Comparison of ENCODE assay signal across 9 mouse cellular contexts in genomic region chr11:82989357-82989756, GRCm38 (mm10). TPM values are rescaled to one million over a fixed set of nuclear protein-coding genes. Genes with fewer than 3 reads are reported as not detected.
DNase-seq lines count a peak whose midpoint lies in the region; ATAC-seq lines count a peak whose summit lies in the region.
"Had no signal": no experiment of that assay in that cellular context is flagged by ENCODE, and none has a peak within 500 bp of the region (broad histone marks: within the 10 kb centered on the region; RNA-seq: fewer than 3 reads in every experiment).

No protein-coding gene starts in this region.

- DNase-seq in heart, postnatal 36 days, result no peak
- peak; percentile 31 for DNase-seq in embryo, embryonic 10 days (ENCODE audit: low spot score)
- no peak for DNase-seq in cerebellum, adult 18-20 months
- DNase-seq in layer of hippocampus, adult 9-11 months, result no peak

- H3K4me1 ChIP-seq in heart, embryonic 13.5 days, result peaks cover 29% of the 10 kb centered on the region
- peaks cover 9% of the 10 kb centered on the region for H3K4me1 ChIP-seq in hindbrain, embryonic 15.5 days (replicated peaks)
- H3K4me1 ChIP-seq in lung, embryonic 16.5 days (replicated peaks; ENCODE audit: control insufficient read depth, insufficient read depth, low read length), result peaks cover 13% of the 10 kb centered on the region

- peak overlapping the region; percentile 67 for H3K4me3 ChIP-seq in heart, embryonic 13.5 days
- H3K4me3 ChIP-seq in hindbrain, embryonic 15.5 days, result no peak overlapping the region
- H3K4me3 ChIP-seq in lung, embryonic 16.5 days (ENCODE audit: low read length), result peak overlapping the region; percentile 67

- no peaks in the 10 kb centered on the region for H3K9me3 ChIP-seq in heart, embryonic 13.5 days
- H3K9me3 ChIP-seq in hindbrain, embryonic 15.5 days, result no peaks in the 10 kb centered on the region
- no peaks in the 10 kb centered on the region for H3K9me3 ChIP-seq in lung, embryonic 16.5 days (ENCODE audit: control insufficient read depth, low read length)

- H3K27me3 ChIP-seq in heart, embryonic 13.5 days (replicated peaks), result no peaks in the 10 kb centered on the region
- H3K27me3 ChIP-seq in hindbrain, embryonic 15.5 days, result 0 out of 2 replicates have a peak, but pooled peaks cover 11% of the 10 kb centered on the region
- H3K27me3 ChIP-seq in lung, embryonic 16.5 days (ENCODE audit: control insufficient read depth, insufficient read depth, low read depth, low read length), result no peaks in the 10 kb centered on the region

- H3K4me2 ChIP-seq in heart, embryonic 13.5 days, result peak overlapping the region; percentile 88
- H3K4me2 ChIP-seq in hindbrain, embryonic 15.5 days, result peak overlapping the region; percentile 33
- H3K4me2 ChIP-seq in lung, embryonic 16.5 days (ENCODE audit: low read depth, low read length), result peak overlapping the region; percentile 92

- 29% methylated on average over 12 of the region's 12 CpGs for WGBS in heart, embryonic 13.5 days
- WGBS in hindbrain, embryonic 15.5 days, result 44% methylated on average over 12 of the region's 12 CpGs
- WGBS in lung, embryonic 16.5 days, result 17% methylated on average over 12 of the region's 12 CpGs

- peak overlapping the region; percentile 87; the same call in 1 of the 2 replicates for H3K9ac ChIP-seq in heart, embryonic 13.5 days
- no peak overlapping the region for H3K9ac ChIP-seq in hindbrain, embryonic 15.5 days
- H3K9ac ChIP-seq in lung, embryonic 16.5 days (ENCODE audit: low read length), result peak overlapping the region; percentile 49

- intact Hi-C loops in heart, postnatal 36 days (cut with DNase I), result loop anchor here (2.0 kb wide), 1 partner anchor 15 kb away; no protein-coding TSS in a partner anchor

- peaks cover 37% of the 10 kb centered on the region for H3K36me3 ChIP-seq in heart, embryonic 13.5 days
- H3K36me3 ChIP-seq in hindbrain, embryonic 15.5 days, result no peaks in the 10 kb centered on the region
- H3K36me3 ChIP-seq in lung, embryonic 16.5 days (ENCODE audit: control insufficient read depth, insufficient read depth, low read length), result peaks cover 11% of the 10 kb centered on the region

- ATAC-seq in heart, embryonic 13.5 days (ENCODE audit: extremely low read depth, insufficient number of reproducible peaks, low FRiP score, low TSS enrichment), result no peak
- ATAC-seq in hindbrain, embryonic 15.5 days (ENCODE audit: low FRiP score, low read depth), result no peak
- peak; percentile 46; the same call in 1 of the 2 replicates for ATAC-seq in lung, embryonic 16.5 days (ENCODE audit: low read depth)
- no peak for ATAC-seq in activated CD4-positive, CD25-positive, alpha-beta regulatory T cell, adult 4 months
- ATAC-seq: CD4-positive, CD25-positive, alpha-beta regulatory T cell, adult 4 months had no signal

- H3K27ac ChIP-seq in heart, embryonic 13.5 days (replicated peaks), result no peak overlapping the region
- H3K27ac ChIP-seq in hindbrain, embryonic 15.5 days (replicated peaks), result no peak overlapping the region
- no peak overlapping the region for H3K27ac ChIP-seq in lung, embryonic 16.5 days (ENCODE audit: low read length)

RNA-seq across cellular contexts. Expression of gene Slfn9, which starts 2.3 kb away (rescaled TPM):
- polyA plus RNA-seq in heart, embryonic 13.5 days (2015; fragmentation: Nextera tagmentation; extraction: Ambion mirVana), result 12.9 and 14.5 TPM in 2 replicates
- 1 to 10 TPM in 1 of 2 experiments, under 1 TPM in 1; 0.92 to 1.4 TPM for total RNA-seq in heart, postnatal 36 days (2021)
- polyA plus RNA-seq in hindbrain, embryonic 15.5 days (2015; fragmentation: Nextera tagmentation; extraction: Ambion mirVana), result 2.6 and 3.6 TPM in 2 replicates
- polyA plus RNA-seq in lung, embryonic 16.5 days (2015; fragmentation: Nextera tagmentation; extraction: Ambion mirVana), result 29.3 and 33.9 TPM in 2 replicates
- polyA plus RNA-seq in activated CD4-positive, CD25-positive, alpha-beta regulatory T cell, adult 4 months (2017; shearing (Covaris generic)), result 10 to 100 TPM; 16.2 to 24.2 TPM

RNA-seq across cellular contexts. Expression of gene Slfn8, which starts 31.3 kb away (rescaled TPM):
- 0.31 and 0.32 TPM in 2 replicates for polyA plus RNA-seq in heart, embryonic 13.5 days (2015; fragmentation: Nextera tagmentation; extraction: Ambion mirVana)
- 1 to 10 TPM in 1 of 2 experiments, under 1 TPM in 1; 0.56 to 1.5 TPM for total RNA-seq in heart, postnatal 36 days (2021)
- 0.25 and 0.41 TPM in 2 replicates for polyA plus RNA-seq in hindbrain, embryonic 15.5 days (2015; fragmentation: Nextera tagmentation; extraction: Ambion mirVana)
- 0.49 and 0.89 TPM in 2 replicates for polyA plus RNA-seq in lung, embryonic 16.5 days (2015; fragmentation: Nextera tagmentation; extraction: Ambion mirVana)
- 10 to 100 TPM; 61.2 to 85.7 TPM for polyA plus RNA-seq in activated CD4-positive, CD25-positive, alpha-beta regulatory T cell, adult 4 months (2017; shearing (Covaris generic))

RNA-seq across cellular contexts. Expression of gene Slfn5, which starts 38.2 kb away (rescaled TPM):
- 3.5 and 4.4 TPM in 2 replicates for polyA plus RNA-seq in heart, embryonic 13.5 days (2015; fragmentation: Nextera tagmentation; extraction: Ambion mirVana)
- total RNA-seq in heart, postnatal 36 days (2021), result 10 to 100 TPM; 62.8 to 83.5 TPM
- polyA plus RNA-seq in hindbrain, embryonic 15.5 days (2015; fragmentation: Nextera tagmentation; extraction: Ambion mirVana), result 1.5 and 1.9 TPM in 2 replicates
- 4.1 and 4.5 TPM in 2 replicates for polyA plus RNA-seq in lung, embryonic 16.5 days (2015; fragmentation: Nextera tagmentation; extraction: Ambion mirVana)
- polyA plus RNA-seq in activated CD4-positive, CD25-positive, alpha-beta regulatory T cell, adult 4 months (2017; shearing (Covaris generic)), result 10 to 100 TPM; 28.0 to 37.3 TPM

Comparison
In these comparisons a context has a peak if more than half of its experiments do, and no peak if none do; other contexts are left out.
1. H3K4me2 ChIP-seq: peak in every context shown above with its lines; median percentile 92 in lung, embryonic 16.5 days; 88 in heart, embryonic 13.5 days; 33 in hindbrain, embryonic 15.5 days.
2. RNA of gene Slfn8, which starts 31.3 kb away (polyA plus RNA-seq): 61.2 to 85.7 TPM in activated CD4-positive, CD25-positive, alpha-beta regulatory T cell, adult 4 months; 0.49 to 0.89 TPM in lung, embryonic 16.5 days, 0.31 to 0.32 TPM in heart, embryonic 13.5 days and 0.25 to 0.41 TPM in hindbrain, embryonic 15.5 days; every median in the first group is over 10 times any median in the second.